Mouse (Mus musculus) brain, embryonic 14.5 days (tissue): ENCODE measurements around the gene Shtn1.

Experiments
- CTCF ChIP-seq: fragments of 200-500 bp; IDR thresholded peaks from 2 replicates; pipeline ENCODE4 v1.5.1; 2012; ENCODE audit warnings: inconsistent platforms, mild to moderate bottlenecking, moderate library complexity, borderline replicate concordance; ENCODE audit not compliant: insufficient read depth, insufficient read length; ENCODE audit errors: extremely low read depth
- POLR2A ChIP-seq: fragments of 200-500 bp; IDR thresholded peaks from 2 replicates; pipeline ENCODE4 v1.6.1; 2012; ENCODE audit warnings: mild to moderate bottlenecking, inconsistent platforms, borderline replicate concordance; ENCODE audit not compliant: poor library complexity, insufficient read depth, insufficient read length, severe bottlenecking; ENCODE audit errors: extremely low read depth

GRCm38 (mm10) chr19:59030221-59030620 lies 45.7 kb downstream of the Shtn1 start:
- TF ChIP-seq POLR2A: no peak
- no peak for TF ChIP-seq CTCF
